Mouse (Mus musculus): ENCODE results near the gene Setdb1. TPM values are rescaled to one million over a fixed set of nuclear protein-coding genes. Genes with fewer than 3 reads are reported as not detected.

Setdb1 gene
- total RNA-seq, 2 experiments from 2014 or later = 46.0 to 47.1 TPM

GRCm38 (mm10) chr3:95274453-95274852, 82.5 kb downstream of the Setdb1 start:
- DNase-seq (ENCODE audit: low spot score in 2 of 2) = no peak

Other genes starting within 250 kb of the Setdb1 start
- gene Vps72, start 246.2 kb downstream of the Setdb1 start, total RNA-seq (2021) = 10 to 100 TPM; 44.4 to 47.7 TPM
- under 1 TPM in 1 of 2 experiments, not detected in 1; 0.85 TPM for gene Tmod4, start 232.7 kb downstream of the Setdb1 start, total RNA-seq (2021)
- 10 to 100 TPM; 37.5 to 41.8 TPM for gene Scnm1, start 223.2 kb downstream of the Setdb1 start, total RNA-seq (2021)
- 10 to 100 TPM; 22.4 to 24.6 TPM for gene Lysmd1, start 223.1 kb downstream of the Setdb1 start, total RNA-seq (2021)
- 1 to 10 TPM; 3.0 TPM for gene Tnfaip8l2, start 214.8 kb downstream of the Setdb1 start, total RNA-seq (2021)
- gene Sema6c, start 196.7 kb downstream of the Setdb1 start, total RNA-seq (2021) = 10 to 100 TPM; 71.4 to 75.0 TPM
- gene Gabpb2, start 139.3 kb downstream of the Setdb1 start, total RNA-seq (2021) = 10 to 100 TPM; 10.1 to 10.6 TPM
- gene Cdc42se1, start 128.5 kb downstream of the Setdb1 start, total RNA-seq (2021) = 10 to 100 TPM; 79.8 to 80.1 TPM
- 100 to 1,000 TPM; 621 to 626 TPM for gene Mllt11, start 125.0 kb downstream of the Setdb1 start, total RNA-seq (2021)
- under 1 TPM; 0.16 to 0.18 TPM for gene Gm128, start 115.6 kb downstream of the Setdb1 start, total RNA-seq (2021)
- gene Bnipl, start 106.0 kb downstream of the Setdb1 start, total RNA-seq (2021) = under 1 TPM in 1 of 2 experiments, not detected in 1; 0.25 TPM
- 10 to 100 TPM; 26.5 to 27.6 TPM for gene Mindy1, start 75.9 kb downstream of the Setdb1 start, total RNA-seq (2021)
- gene Prune1, start 75.1 kb downstream of the Setdb1 start, total RNA-seq (2021) = 10 to 100 TPM; 34.9 to 36.3 TPM
- gene Anxa9, start 50.0 kb downstream of the Setdb1 start, total RNA-seq (2021) = under 1 TPM; 0.65 to 0.75 TPM
- gene Cers2, start 42.4 kb downstream of the Setdb1 start, total RNA-seq (2021) = 10 to 100 TPM; 45.4 to 46.6 TPM
- gene 4930558C23Rik, start 45.6 kb upstream of the Setdb1 start, total RNA-seq (2021) = not detected
- 10 to 100 TPM; 35.8 to 44.0 TPM for gene Arnt, start 77.2 kb upstream of the Setdb1 start, total RNA-seq (2021)
- gene Ctsk, start 142.1 kb upstream of the Setdb1 start, total RNA-seq (2021) = 10 to 100 TPM; 10.0 to 10.3 TPM
- gene Ctss, start 169.6 kb upstream of the Setdb1 start, total RNA-seq (2021) = 10 to 100 TPM; 19.6 to 24.0 TPM
- gene Hormad1, start 202.5 kb upstream of the Setdb1 start, total RNA-seq (2021) = not detected
- gene Golph3l, start 231.7 kb upstream of the Setdb1 start, total RNA-seq (2021) = 10 to 100 TPM; 19.4 to 21.9 TPM